Mouse (Mus musculus): ENCODE measurements around the gene Dock4.
A peak's percentile ranks its signal among the peaks of the same experiment; 100 is the strongest.

Gene Dock4

GRCm38 (mm10) chr12:40637427-40637826, 191.7 kb downstream of the Dock4 start:
- no peak for DNase-seq (ENCODE audit: extremely low read depth, low read depth)

- DNase-seq (ENCODE audit: extremely low read depth, low read depth): no peak
Measured at GRCm38 (mm10) chr12:40645869-40646268, 200.1 kb downstream of the Dock4 start.

- DNase-seq (ENCODE audit: extremely low read depth, low read depth): no peak
Measured at GRCm38 (mm10) chr12:40654312-40654711, 208.6 kb downstream of the Dock4 start.

GRCm38 (mm10) chr12:40655861-40656260, 210.1 kb downstream of the Dock4 start:
- DNase-seq (ENCODE audit: extremely low read depth, low read depth): no peak

GRCm38 (mm10) chr12:40656438-40656837, 210.7 kb downstream of the Dock4 start:
- DNase-seq (ENCODE audit: extremely low read depth, low read depth): no peak

- DNase-seq (ENCODE audit: extremely low read depth, low read depth): no peak
Measured at GRCm38 (mm10) chr12:40657229-40657885, 211.6 kb downstream of the Dock4 start.

- no peak for DNase-seq (ENCODE audit: extremely low read depth, low read depth)
Measured at GRCm38 (mm10) chr12:40659689-40660088, 213.9 kb downstream of the Dock4 start.

DNA sequence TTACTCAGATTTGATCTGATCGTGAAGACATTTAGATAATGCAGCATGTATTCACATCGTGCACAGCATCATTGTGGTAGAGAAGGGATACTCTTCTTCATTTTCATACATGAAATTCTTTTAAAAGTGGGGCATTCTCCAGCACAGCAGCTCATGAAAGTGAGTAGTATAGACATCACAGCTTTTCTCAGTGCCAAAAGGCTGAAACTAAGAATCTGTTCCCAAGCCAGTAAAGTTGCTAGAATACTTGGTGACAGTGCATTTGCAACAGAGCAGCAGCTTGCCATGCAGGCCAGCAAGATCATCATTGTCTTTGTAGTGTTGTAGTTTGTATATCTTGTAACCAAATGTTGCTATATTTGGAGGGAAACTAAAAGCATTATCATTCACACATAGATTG, 223.7 kb downstream of the Dock4 start:
- no peak for DNase-seq (ENCODE audit: extremely low read depth, low read depth)

DNA sequence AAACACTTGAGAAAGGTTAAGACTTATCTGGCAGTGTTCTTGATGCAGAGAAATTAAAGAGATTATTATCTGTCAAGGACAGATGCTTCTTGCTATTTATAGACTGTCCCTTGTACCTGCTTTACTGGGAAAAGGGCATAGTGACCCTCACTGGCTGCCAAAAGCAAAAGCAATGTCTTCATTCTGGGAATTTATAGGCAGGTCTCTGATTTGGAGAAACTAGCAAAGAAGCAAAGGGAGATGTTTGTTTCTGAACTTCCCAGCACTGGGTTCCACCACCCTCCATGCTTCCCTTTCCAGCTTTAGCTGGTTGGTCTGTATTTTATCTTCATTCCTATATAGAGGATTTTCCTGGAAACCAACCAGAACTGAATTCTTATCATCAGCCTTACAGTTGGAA, 225.0 kb downstream of the Dock4 start:
- DNase-seq (ENCODE audit: extremely low read depth, low read depth): no peak

DNA sequence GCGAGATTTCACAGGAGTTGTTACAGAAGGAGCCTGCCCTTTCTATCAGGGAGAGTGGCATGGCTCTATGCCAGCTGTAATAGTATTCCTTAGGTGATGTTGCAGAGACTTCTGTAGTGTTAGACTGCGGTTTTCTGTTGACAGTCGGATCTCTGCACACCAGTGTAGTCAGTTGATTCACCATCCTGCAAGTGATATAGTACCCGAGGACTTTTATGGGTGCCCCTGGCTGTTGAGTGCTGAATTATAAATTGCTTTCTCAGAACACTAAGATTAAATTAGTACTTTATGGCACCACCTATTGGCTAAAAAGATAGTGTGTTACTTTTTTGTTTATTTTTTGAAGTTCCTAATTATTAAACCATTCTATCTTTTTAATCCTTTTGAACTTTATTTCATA, 234.0 kb downstream of the Dock4 start:
- DNase-seq (ENCODE audit: extremely low read depth, low read depth): no peak

GRCm38 (mm10) chr12:40680551-40680950, 234.8 kb downstream of the Dock4 start:
- DNase-seq (ENCODE audit: extremely low read depth, low read depth): peak; percentile 41

- no peak for DNase-seq (ENCODE audit: extremely low read depth, low read depth)
Measured at GRCm38 (mm10) chr12:40691444-40691843, 245.7 kb downstream of the Dock4 start.

DNA sequence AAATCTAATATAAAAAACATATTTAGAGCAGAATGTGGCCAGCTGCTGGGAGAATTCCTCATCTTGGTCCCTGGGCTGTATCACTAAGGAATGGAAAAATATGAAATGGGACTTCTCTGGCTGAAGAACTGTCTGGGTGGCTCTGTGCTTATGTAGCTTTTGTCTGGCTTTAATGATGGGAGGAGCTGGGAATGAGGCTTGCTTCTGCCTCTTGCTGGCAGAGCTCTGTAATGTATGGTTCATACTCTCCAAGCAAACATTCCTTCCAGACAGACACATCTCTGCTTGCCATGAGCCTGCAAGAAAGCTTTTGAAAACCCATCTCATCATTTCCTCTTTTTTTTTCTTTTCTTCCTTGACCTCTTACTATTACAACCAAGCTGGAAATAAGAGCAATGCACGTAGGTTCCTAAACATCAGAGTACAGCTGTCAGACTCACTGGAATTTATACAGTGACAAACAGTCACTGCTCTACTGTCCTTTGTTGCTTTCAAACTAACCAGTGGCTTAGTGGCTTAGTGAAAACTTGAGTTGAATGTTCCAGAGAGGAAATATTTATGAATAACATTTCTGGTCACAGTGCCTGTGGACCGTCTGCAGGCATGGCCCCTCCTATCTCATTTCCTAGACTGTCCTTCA, 248.4 kb downstream of the Dock4 start:
- no peak for DNase-seq (ENCODE audit: extremely low read depth, low read depth)

DNA sequence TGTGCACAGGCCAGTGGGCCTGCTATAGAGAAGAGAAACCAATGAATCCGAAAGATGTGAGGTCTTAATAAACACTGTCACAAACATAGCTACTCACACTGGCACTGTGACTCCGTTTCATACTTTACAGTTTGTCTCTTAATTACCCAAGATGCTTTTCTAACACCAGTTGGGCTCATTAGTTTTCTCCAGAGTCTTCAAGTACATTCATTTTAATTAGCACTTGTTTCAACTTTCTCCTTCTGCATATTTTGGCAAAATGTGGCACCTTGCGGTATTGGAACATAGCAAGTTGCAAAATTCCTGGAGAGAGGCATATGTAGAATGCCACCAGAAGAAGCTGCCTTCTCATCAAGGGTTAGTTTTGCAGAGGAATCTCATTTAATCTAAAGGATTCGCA, 252.6 kb downstream of the Dock4 start:
- no peak for DNase-seq (ENCODE audit: extremely low read depth, low read depth)

GRCm38 (mm10) chr12:40702233-40702792, 256.6 kb downstream of the Dock4 start:
- DNase-seq (ENCODE audit: extremely low read depth, low read depth): no peak

GRCm38 (mm10) chr12:40704296-40704695, 258.5 kb downstream of the Dock4 start:
- DNase-seq (ENCODE audit: extremely low read depth, low read depth): no peak

DNA sequence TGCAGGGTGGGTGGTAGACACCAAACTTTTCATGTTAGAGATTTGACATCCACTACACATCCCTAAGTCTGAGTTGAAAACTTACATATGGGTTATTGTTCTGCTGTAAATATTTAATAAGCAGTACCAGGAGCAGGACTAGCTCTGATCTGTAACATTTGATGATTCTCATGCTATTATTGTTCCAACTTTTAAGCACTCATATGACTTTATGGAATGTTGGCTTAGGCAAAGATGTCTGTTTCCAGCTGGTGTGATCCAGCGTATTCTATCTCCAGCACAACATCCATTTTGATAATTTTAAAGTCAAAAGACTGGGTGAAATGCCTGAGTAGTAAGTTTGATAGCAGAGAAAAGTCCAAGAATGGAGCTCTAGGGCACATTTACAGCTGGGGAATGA, 261.4 kb downstream of the Dock4 start:
- DNase-seq (ENCODE audit: extremely low read depth, low read depth): no peak

- peak; percentile 28 for DNase-seq (ENCODE audit: extremely low read depth, low read depth)
Measured at GRCm38 (mm10) chr12:40709094-40709493, 263.3 kb downstream of the Dock4 start.

- no peak for DNase-seq (ENCODE audit: extremely low read depth, low read depth)
Measured at GRCm38 (mm10) chr12:40712235-40712634, 266.5 kb downstream of the Dock4 start.

GRCm38 (mm10) chr12:40714288-40714687, 268.5 kb downstream of the Dock4 start:
- DNase-seq (ENCODE audit: extremely low read depth, low read depth): no peak

GRCm38 (mm10) chr12:40715174-40715573, 269.4 kb downstream of the Dock4 start:
- DNase-seq (ENCODE audit: extremely low read depth, low read depth): no peak

DNA sequence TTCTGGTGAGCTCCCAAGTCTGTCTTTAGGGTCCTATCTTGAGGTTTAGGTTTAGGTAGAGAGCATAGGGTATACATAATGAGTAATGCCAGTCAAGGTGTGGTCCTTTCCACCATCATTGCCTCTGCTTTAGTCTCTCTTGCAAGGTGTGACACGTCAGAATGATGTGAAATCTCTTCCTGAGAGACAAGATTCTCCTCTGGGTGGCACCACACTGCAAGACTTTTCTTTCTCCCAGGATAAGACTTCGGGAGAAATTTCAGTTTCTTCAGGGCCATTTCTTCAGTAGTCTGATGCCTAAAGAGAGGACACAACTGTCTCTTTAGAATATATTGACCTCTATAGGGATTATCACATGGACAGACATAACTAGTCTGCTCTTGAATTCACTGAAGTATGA, 282.6 kb downstream of the Dock4 start:
- DNase-seq (ENCODE audit: extremely low read depth, low read depth): no peak

GRCm38 (mm10) chr12:40730756-40731155, 285.0 kb downstream of the Dock4 start:
- no peak for DNase-seq (ENCODE audit: extremely low read depth, low read depth)

Data from MEL-GATA-1-ER (cell line).